Mouse (Mus musculus): ENCODE data around the gene Nlrp3. TPM values are rescaled to one million over a fixed set of nuclear protein-coding genes. Genes with fewer than 3 reads are reported as not detected.
"Not testable (repeated sequence)": the region's sequence is repeated elsewhere in the genome, so short reads cannot be mapped to it uniquely, and the experiment has no call there.

The Nlrp3 gene
- polyA plus RNA-seq, 1 experiment from 2014 or later = 0.22 TPM

GRCm38 (mm10) chr11:59540123-59540522, 1.2 kb upstream of the Nlrp3 start:
- H3K9ac ChIP-seq = no peak overlapping the region
- H3K36me3 ChIP-seq = no peaks in the 10 kb centered on the region
- no peak overlapping the region for H3K4me2 ChIP-seq (replicated peaks)
- H3K27me3 ChIP-seq (replicated peaks) = no peaks in the 10 kb centered on the region
- no peak overlapping the region for H3K4me3 ChIP-seq
- WGBS = 87% methylated on average over 3 of the region's 3 CpGs
- ATAC-seq (ENCODE audit: low FRiP score, low read depth) = no peak
- no peaks in the 10 kb centered on the region for H3K4me1 ChIP-seq
- no peak overlapping the region for H3K27ac ChIP-seq
- H3K9me3 ChIP-seq = no peaks in the 10 kb centered on the region

GRCm38 (mm10) chr11:59542442-59542841, 1.1 kb downstream of the Nlrp3 start:
- Histone ChIP-seq H3K9me3 (no peaks in the 10 kb centered on the region), H3K27ac (no peak overlapping the region), H3K36me3 (no peaks in the 10 kb centered on the region), H3K4me2 (replicated peaks) (no peak overlapping the region), H3K4me3 (no peak overlapping the region), H3K4me1 (no peaks in the 10 kb centered on the region), H3K9ac (no peak overlapping the region), H3K27me3 (replicated peaks) (no peaks in the 10 kb centered on the region)
- ATAC-seq (ENCODE audit: low FRiP score, low read depth) = no peak
- 88% methylated on average over 6 of the region's 6 CpGs for WGBS

GRCm38 (mm10) chr11:59543376-59543775, 2.0 kb downstream of the Nlrp3 start:
- Histone ChIP-seq H3K36me3 (no peaks in the 10 kb centered on the region), H3K4me1 (no peaks in the 10 kb centered on the region), H3K9me3 (no peaks in the 10 kb centered on the region), H3K9ac (no peak overlapping the region), H3K27me3 (replicated peaks) (no peaks in the 10 kb centered on the region), H3K4me2 (replicated peaks) (no peak overlapping the region), H3K27ac (no peak overlapping the region), H3K4me3 (no peak overlapping the region)
- 93% methylated on average over 3 of the region's 3 CpGs for WGBS
- no peak for ATAC-seq (ENCODE audit: low FRiP score, low read depth)

GRCm38 (mm10) chr11:59544005-59544404, 2.6 kb downstream of the Nlrp3 start:
- H3K4me1 ChIP-seq = no peaks in the 10 kb centered on the region
- H3K9me3 ChIP-seq = no peaks in the 10 kb centered on the region
- H3K9ac ChIP-seq = no peak overlapping the region
- H3K4me3 ChIP-seq = no peak overlapping the region
- no peak overlapping the region for H3K27ac ChIP-seq
- H3K36me3 ChIP-seq = no peaks in the 10 kb centered on the region
- no peak overlapping the region for H3K4me2 ChIP-seq (replicated peaks)
- 86% methylated on average over 9 of the region's 9 CpGs for WGBS
- ATAC-seq (ENCODE audit: low FRiP score, low read depth) = no peak
- no peaks in the 10 kb centered on the region for H3K27me3 ChIP-seq (replicated peaks)

- WGBS = 95% methylated on average over 11 of the region's 11 CpGs
- Histone ChIP-seq H3K4me3 (no peak overlapping the region), H3K9ac (no peak overlapping the region), H3K4me2 (replicated peaks) (no peak overlapping the region), H3K27ac (no peak overlapping the region), H3K36me3 (no peaks in the 10 kb centered on the region), H3K27me3 (replicated peaks) (no peaks in the 10 kb centered on the region), H3K9me3 (no peaks in the 10 kb centered on the region), H3K4me1 (no peaks in the 10 kb centered on the region)
- no peak for ATAC-seq (ENCODE audit: low FRiP score, low read depth)
Observed at GRCm38 (mm10) chr11:59554127-59554526, 12.8 kb downstream of the Nlrp3 start.

- H3K9me3 ChIP-seq = no peaks in the 10 kb centered on the region
- 81% methylated on average over 8 of the region's 8 CpGs for WGBS
- ATAC-seq (ENCODE audit: low FRiP score, low read depth) = no peak
- H3K36me3 ChIP-seq = no peaks in the 10 kb centered on the region
- H3K4me2 ChIP-seq (replicated peaks) = no peak overlapping the region
- H3K9ac ChIP-seq = no peak overlapping the region
- H3K27me3 ChIP-seq (replicated peaks) = no peaks in the 10 kb centered on the region
- no peak overlapping the region for H3K27ac ChIP-seq
- no peaks in the 10 kb centered on the region for H3K4me1 ChIP-seq
- H3K4me3 ChIP-seq = no peak overlapping the region
Observed at GRCm38 (mm10) chr11:59554535-59554934, 13.2 kb downstream of the Nlrp3 start.

GRCm38 (mm10) chr11:59560906-59561305, 19.5 kb downstream of the Nlrp3 start:
- no peak overlapping the region for H3K4me2 ChIP-seq (replicated peaks)
- H3K36me3 ChIP-seq = no peaks in the 10 kb centered on the region
- no peak overlapping the region for H3K9ac ChIP-seq
- no peaks in the 10 kb centered on the region for H3K9me3 ChIP-seq
- no peaks in the 10 kb centered on the region for H3K27me3 ChIP-seq (replicated peaks)
- WGBS = 72% methylated on average over 3 of the region's 3 CpGs
- no peak overlapping the region for H3K4me3 ChIP-seq
- no peaks in the 10 kb centered on the region for H3K4me1 ChIP-seq
- no peak for ATAC-seq (ENCODE audit: low FRiP score, low read depth)
- no peak overlapping the region for H3K27ac ChIP-seq

- ATAC-seq (ENCODE audit: low FRiP score, low read depth) = no peak
- Histone ChIP-seq H3K4me1 (no peaks in the 10 kb centered on the region), H3K4me2 (replicated peaks) (no peak overlapping the region), H3K9me3 (no peaks in the 10 kb centered on the region), H3K4me3 (no peak overlapping the region), H3K36me3 (no peaks in the 10 kb centered on the region), H3K27ac (no peak overlapping the region), H3K27me3 (replicated peaks) (no peaks in the 10 kb centered on the region), H3K9ac (no peak overlapping the region)
- WGBS = 94% methylated on average over 4 of the region's 4 CpGs
Observed at GRCm38 (mm10) chr11:59562336-59562735, 21.0 kb downstream of the Nlrp3 start.

GRCm38 (mm10) chr11:59562837-59563236, 21.5 kb downstream of the Nlrp3 start:
- H3K36me3 ChIP-seq = no peaks in the 10 kb centered on the region

GRCm38 (mm10) chr11:59569306-59569705, 27.9 kb downstream of the Nlrp3 start:
- Histone ChIP-seq H3K27ac (no peak overlapping the region), H3K36me3 (no peaks in the 10 kb centered on the region), H3K4me1 (no peaks in the 10 kb centered on the region), H3K27me3 (replicated peaks) (no peaks in the 10 kb centered on the region), H3K4me3 (no peak overlapping the region), H3K9me3 (no peaks in the 10 kb centered on the region), H3K4me2 (replicated peaks) (no peak overlapping the region), H3K9ac (no peak overlapping the region)
- ATAC-seq (ENCODE audit: low FRiP score, low read depth) = no peak
- WGBS = 69% methylated on average over 3 of the region's 3 CpGs

More at GRCm38 (mm10) chr11:59562837-59563236, 21.5 kb downstream of the Nlrp3 start:
- Histone ChIP-seq H3K4me2 (replicated peaks) (no peak overlapping the region), H3K4me1 (no peaks in the 10 kb centered on the region), H3K9ac (no peak overlapping the region), H3K27ac (no peak overlapping the region), H3K27me3 (replicated peaks) (no peaks in the 10 kb centered on the region), H3K9me3 (no peaks in the 10 kb centered on the region), H3K4me3 (no peak overlapping the region)
- no peak for ATAC-seq (ENCODE audit: low FRiP score, low read depth)
- WGBS = 69% methylated on average over 9 of the region's 9 CpGs

- Histone ChIP-seq H3K27me3 (replicated peaks) (no peaks in the 10 kb centered on the region), H3K9me3 (no peaks in the 10 kb centered on the region), H3K36me3 (no peaks in the 10 kb centered on the region), H3K4me3 (no peak overlapping the region), H3K4me2 (replicated peaks) (no peak overlapping the region), H3K4me1 (no peaks in the 10 kb centered on the region), H3K9ac (no peak overlapping the region), H3K27ac (no peak overlapping the region)
- no peak for ATAC-seq (ENCODE audit: low FRiP score, low read depth)
- 70% methylated on average over 9 of the region's 9 CpGs for WGBS
Observed at GRCm38 (mm10) chr11:59575726-59576125, 34.4 kb downstream of the Nlrp3 start.

GRCm38 (mm10) chr11:59576135-59576534, 34.8 kb downstream of the Nlrp3 start, which contains the start of gene Olfr222:
Gene Olfr222 (minus strand): TSS chr11:59576235.
- not testable (repeated sequence) for H3K9ac ChIP-seq; H3K4me2 ChIP-seq (replicated peaks); ATAC-seq (ENCODE audit: low FRiP score, low read depth); H3K4me1 ChIP-seq; H3K27ac ChIP-seq; H3K27me3 ChIP-seq (replicated peaks); H3K36me3 ChIP-seq; H3K9me3 ChIP-seq; H3K4me3 ChIP-seq

- H3K4me3 ChIP-seq = no peak overlapping the region
Observed at GRCm38 (mm10) chr11:59584539-59584938, 43.2 kb downstream of the Nlrp3 start.

More at GRCm38 (mm10) chr11:59584539-59584938, 43.2 kb downstream of the Nlrp3 start:
- Histone ChIP-seq H3K36me3 (no peaks in the 10 kb centered on the region), H3K4me1 (no peaks in the 10 kb centered on the region), H3K27ac (no peak overlapping the region), H3K4me2 (replicated peaks) (no peak overlapping the region), H3K9me3 (no peaks in the 10 kb centered on the region), H3K27me3 (replicated peaks) (no peaks in the 10 kb centered on the region), H3K9ac (no peak overlapping the region)
- 33% methylated on average over 6 of the region's 6 CpGs for WGBS
- ATAC-seq (ENCODE audit: low FRiP score, low read depth) = no peak

Data from neural tube, embryonic 12.5 days (tissue).